Mouse (Mus musculus): ENCODE data around the gene Xirp1. TPM values are rescaled to one million over a fixed set of nuclear protein-coding genes. Genes with fewer than 3 reads are reported as not detected.

Gene Xirp1
- polyA plus RNA-seq, 1 experiment, result not detected

- TF ChIP-seq CTCF (IDR thresholded peaks at IDR 0.05; ENCODE audit: low read depth, low read length) (no peak), POLR2A (IDR thresholded peaks at IDR 0.05; ENCODE audit: borderline replicate concordance, low read depth, low read length) (no peak)
- no peaks in the 10 kb centered on the region for H3K4me1 ChIP-seq (ENCODE audit: control insufficient read depth, insufficient read depth, low read length)
- no peak overlapping the region for H3K4me3 ChIP-seq (ENCODE audit: insufficient read depth, low read length)
- H3K27ac ChIP-seq (ENCODE audit: insufficient read depth, low read depth, low read length), result no peak overlapping the region
These were observed 29.2 kb downstream of the Xirp1 start for GRCm38 (mm10) chr9:119994207-119994606.

GRCm38 (mm10) chr9:119993092-119993844, 30.1 kb downstream of the Xirp1 start:
- H3K4me3 ChIP-seq (ENCODE audit: insufficient read depth, low read length), result no peak overlapping the region
- H3K4me1 ChIP-seq (ENCODE audit: control insufficient read depth, insufficient read depth, low read length), result no peaks in the 10 kb centered on the region
- H3K27ac ChIP-seq (ENCODE audit: insufficient read depth, low read depth, low read length), result no peak overlapping the region
- TF ChIP-seq POLR2A (IDR thresholded peaks at IDR 0.05; ENCODE audit: borderline replicate concordance, low read depth, low read length) (no peak), CTCF (IDR thresholded peaks at IDR 0.05; ENCODE audit: low read depth, low read length) (no peak)

GRCm38 (mm10) chr9:119991310-119991709, 32.1 kb downstream of the Xirp1 start:
- no peaks in the 10 kb centered on the region for H3K4me1 ChIP-seq (ENCODE audit: control insufficient read depth, insufficient read depth, low read length)
- H3K27ac ChIP-seq (ENCODE audit: insufficient read depth, low read depth, low read length), result no peak overlapping the region
- no peak overlapping the region for H3K4me3 ChIP-seq (ENCODE audit: insufficient read depth, low read length)
- no peak for TF ChIP-seq CTCF (IDR thresholded peaks at IDR 0.05; ENCODE audit: low read depth, low read length)
- TF ChIP-seq POLR2A (IDR thresholded peaks at IDR 0.05; ENCODE audit: borderline replicate concordance, low read depth, low read length), result no peak

GRCm38 (mm10) chr9:119988304-119988703, 35.1 kb downstream of the Xirp1 start:
- TF ChIP-seq POLR2A (IDR thresholded peaks at IDR 0.05; ENCODE audit: borderline replicate concordance, low read depth, low read length) (no peak), CTCF (IDR thresholded peaks at IDR 0.05; ENCODE audit: low read depth, low read length) (no peak)
- Histone ChIP-seq H3K4me3 (ENCODE audit: insufficient read depth, low read length) (no peak overlapping the region), H3K4me1 (ENCODE audit: control insufficient read depth, insufficient read depth, low read length) (peaks cover 2% of the 10 kb centered on the region; the same call in 1 of the 2 replicates), H3K27ac (ENCODE audit: insufficient read depth, low read depth, low read length) (no peak overlapping the region)

- Histone ChIP-seq H3K4me1 (ENCODE audit: control insufficient read depth, insufficient read depth, low read length) (peaks cover 6% of the 10 kb centered on the region; the same call in 1 of the 2 replicates), H3K4me3 (ENCODE audit: insufficient read depth, low read length) (no peak overlapping the region), H3K27ac (ENCODE audit: insufficient read depth, low read depth, low read length) (no peak overlapping the region)
- TF ChIP-seq CTCF (IDR thresholded peaks at IDR 0.05; ENCODE audit: low read depth, low read length) (no peak), POLR2A (IDR thresholded peaks at IDR 0.05; ENCODE audit: borderline replicate concordance, low read depth, low read length) (no peak)
These were observed 37.4 kb downstream of the Xirp1 start for GRCm38 (mm10) chr9:119985881-119986574.

- no peak for TF ChIP-seq POLR2A (IDR thresholded peaks at IDR 0.05; ENCODE audit: borderline replicate concordance, low read depth, low read length)
- TF ChIP-seq CTCF (IDR thresholded peaks at IDR 0.05; ENCODE audit: low read depth, low read length), result no peak
- H3K4me3 ChIP-seq (ENCODE audit: insufficient read depth, low read length), result peak within 1 kb of the TSS; percentile 92
- 0 out of 2 replicates have a peak within 1 kb of the TSS, but pooled peaks have one; percentile 11 for H3K27ac ChIP-seq (ENCODE audit: insufficient read depth, low read depth, low read length)
- peaks cover 17% of the 10 kb centered on the region for H3K4me1 ChIP-seq (ENCODE audit: control insufficient read depth, insufficient read depth, low read length)
These were observed 38.8 kb downstream of the Xirp1 start, which contains the start of gene Csrnp1 for GRCm38 (mm10) chr9:119984536-119985011. Gene Csrnp1, minus strand, starts transcription at chr9:119984658.

GRCm38 (mm10) chr9:119983585-119984535, 39.5 kb downstream of the Xirp1 start:
- H3K4me1 ChIP-seq (ENCODE audit: control insufficient read depth, insufficient read depth, low read length), result peaks cover 22% of the 10 kb centered on the region
- TF ChIP-seq POLR2A (IDR thresholded peaks at IDR 0.05; ENCODE audit: borderline replicate concordance, low read depth, low read length), result peak; percentile 74; the same call in 1 of the 2 replicates
- no peak for TF ChIP-seq CTCF (IDR thresholded peaks at IDR 0.05; ENCODE audit: low read depth, low read length)
- 0 out of 2 replicates have a peak overlapping the region, but pooled peaks have one; percentile 11 for H3K27ac ChIP-seq (ENCODE audit: insufficient read depth, low read depth, low read length)
- H3K4me3 ChIP-seq (ENCODE audit: insufficient read depth, low read length), result peak overlapping the region; percentile 92

GRCm38 (mm10) chr9:119982956-119983551, 40.3 kb downstream of the Xirp1 start:
- Histone ChIP-seq H3K4me1 (ENCODE audit: control insufficient read depth, insufficient read depth, low read length) (peaks cover 30% of the 10 kb centered on the region), H3K4me3 (ENCODE audit: insufficient read depth, low read length) (peak overlapping the region; percentile 92), H3K27ac (ENCODE audit: insufficient read depth, low read depth, low read length) (0 out of 2 replicates have a peak overlapping the region, but pooled peaks have one; percentile 11)
- no peak for TF ChIP-seq CTCF (IDR thresholded peaks at IDR 0.05; ENCODE audit: low read depth, low read length)
- no peak for TF ChIP-seq POLR2A (IDR thresholded peaks at IDR 0.05; ENCODE audit: borderline replicate concordance, low read depth, low read length)

All from bone marrow macrophage, adult 2 months (primary cell).